ENCODE assay signal across 20 mouse cellular contexts in genomic region chr16:34047006-34047360, GRCm38 (mm10).
DNase-seq lines count a peak whose midpoint lies in the region; ATAC-seq and TF ChIP-seq lines count a peak whose summit lies in the region.
"Had no signal": no experiment of that assay in that cellular context is flagged by ENCODE, and none has a peak within 500 bp of the region (broad histone marks: within the 10 kb centered on the region; RNA-seq: fewer than 3 reads in every experiment).

No protein-coding gene starts in this region.

- intact Hi-C loops in gastrocnemius, postnatal 14 days (cut with DNase I; ENCODE audit: low total_unique reads) = no loop called here

- H3K9me3 ChIP-seq in liver, embryonic 12.5 days (replicated peaks) = no peaks in the 10 kb centered on the region
- H3K9me3 ChIP-seq: embryonic facial prominence, embryonic 12.5 days; forebrain, embryonic 15.5 days; heart, embryonic 15.5 days; midbrain, embryonic 12.5 days; neural tube, embryonic 13.5 days; stomach, embryonic 15.5 days had no signal

- 60% methylated on average over 4 of the region's 4 CpGs for WGBS in liver, embryonic 12.5 days (ENCODE audit: insufficient replicate concordance)
- 42% methylated on average over 4 of the region's 4 CpGs for WGBS in small intestine, adult 2 months

- ATAC-seq in liver, embryonic 12.5 days = no peak
- ATAC-seq: forebrain, embryonic 15.5 days had no signal

- no peaks in the 10 kb centered on the region for H3K27me3 ChIP-seq in liver, embryonic 12.5 days (replicated peaks)
- H3K27me3 ChIP-seq in small intestine, adult 2 months (ENCODE audit: control insufficient read depth, insufficient read depth, low read length) = no peaks in the 10 kb centered on the region
- H3K27me3 ChIP-seq: embryonic facial prominence, embryonic 12.5 days; forebrain, embryonic 15.5 days; heart, embryonic 15.5 days; midbrain, embryonic 12.5 days; neural tube, embryonic 13.5 days; stomach, embryonic 15.5 days had no signal

- TF ChIP-seq POLR2A in small intestine, adult 2 months (IDR thresholded peaks at IDR 0.05; ENCODE audit: low read depth, low read length) = no peak

- no peak overlapping the region for H3K4me2 ChIP-seq in liver, embryonic 12.5 days
- H3K4me2 ChIP-seq: embryonic facial prominence, embryonic 12.5 days; forebrain, embryonic 15.5 days; heart, embryonic 15.5 days; lung, embryonic 14.5 days; midbrain, embryonic 12.5 days; neural tube, embryonic 13.5 days; stomach, embryonic 15.5 days had no signal

- no peak overlapping the region for H3K4me3 ChIP-seq in layer of hippocampus, adult 2 months
- no peak overlapping the region for H3K4me3 ChIP-seq in liver, embryonic 12.5 days
- H3K4me3 ChIP-seq in small intestine, adult 2 months (ENCODE audit: low read depth, low read length) = no peak overlapping the region
- H3K4me3 ChIP-seq: embryonic facial prominence, embryonic 12.5 days; forebrain, embryonic 15.5 days; heart, embryonic 15.5 days; midbrain, embryonic 12.5 days; neural tube, embryonic 13.5 days; stomach, embryonic 15.5 days had no signal

- no peaks in the 10 kb centered on the region for H3K36me3 ChIP-seq in liver, embryonic 12.5 days
- peaks cover 21% of the 10 kb centered on the region for H3K36me3 ChIP-seq in small intestine, adult 2 months (ENCODE audit: control insufficient read depth, insufficient read depth, low read length)
- H3K36me3 ChIP-seq: stomach, embryonic 15.5 days had no signal

- no peak for DNase-seq in layer of hippocampus, adult 2 months (ENCODE audit: low spot score in 2 of 2)
- DNase-seq in layer of hippocampus, adult 9-10 months (ENCODE audit: low spot score) = no peak
- peak; percentile 40 for DNase-seq in brain, adult 2 months (ENCODE audit: low read depth, low spot score)
- DNase-seq in gastrocnemius, postnatal 14 days = no peak
- DNase-seq: adrenal gland, adult 8-10 months; B cell, adult 2 months; cerebellum, adult 9-10 months; embryo, embryonic 11 days; kidney, adult 11 months; kidney, postnatal 14 days; left cerebral cortex, postnatal 4 days; lung, embryonic 14.5 days had no signal

- no peak for TF ChIP-seq CTCF in layer of hippocampus, adult 2 months (conservative IDR thresholded peaks at IDR 0.05)
- TF ChIP-seq CTCF in small intestine, adult 2 months (IDR thresholded peaks at IDR 0.05; ENCODE audit: extremely low read depth, insufficient read length, insufficient replicate concordance, low read depth, low read length) = no peak

- peak overlapping the region; percentile 21; the same call in 1 of the 2 replicates for H3K27ac ChIP-seq in layer of hippocampus, adult 2 months
- peak overlapping the region; percentile 42; the same call in 1 of the 2 replicates for H3K27ac ChIP-seq in liver, embryonic 12.5 days
- H3K27ac ChIP-seq in small intestine, adult 2 months (ENCODE audit: insufficient read depth, low read depth, low read length) = peak overlapping the region; percentile 53
- H3K27ac ChIP-seq: embryonic facial prominence, embryonic 12.5 days; forebrain, embryonic 15.5 days; heart, embryonic 15.5 days; midbrain, embryonic 12.5 days; neural tube, embryonic 13.5 days; stomach, embryonic 15.5 days had no signal

- H3K9ac ChIP-seq in liver, embryonic 12.5 days = no peak overlapping the region
- H3K9ac ChIP-seq: embryonic facial prominence, embryonic 12.5 days; forebrain, embryonic 15.5 days; heart, embryonic 15.5 days; lung, embryonic 14.5 days; midbrain, embryonic 12.5 days; neural tube, embryonic 13.5 days; stomach, embryonic 15.5 days had no signal

- H3K4me1 ChIP-seq in liver, embryonic 12.5 days = peaks cover 78% of the 10 kb centered on the region
- H3K4me1 ChIP-seq in small intestine, adult 2 months (ENCODE audit: control insufficient read depth, insufficient read depth, insufficient read length, low read length) = peaks cover 29% of the 10 kb centered on the region
- H3K4me1 ChIP-seq: embryonic facial prominence, embryonic 12.5 days; midbrain, embryonic 12.5 days had no signal
